Mouse (Mus musculus) forebrain, embryonic 10.5 days (tissue): ENCODE measurements at regions not wholly inside any gene's neighbourhood (a gene's known extent, or its start where the extent isn't known, plus 50 kb on each side); places are given as distances from the start of the nearest gene placed in this dataset.

ENCODE experiments used
- DNase-seq: peaks from one replicate; pipeline ENCODE4 v3.0.0-alpha.2; 2017; ENCODE audit warnings: low spot score; ENCODE audit errors: extremely low spot score
- H3K27ac ChIP-seq: fragments of 300-500 bp; sonication (generic); 2 replicates; pipeline ENCODE4 v1.5.1; 2016; ENCODE audit warnings: mild to moderate bottlenecking
- H3K27me3 ChIP-seq: fragments of 300-500 bp; sonication (generic); 2 replicates; pipeline ENCODE4 v1.6.1; 2016; ENCODE audit warnings: mild to moderate bottlenecking; ENCODE audit not compliant: poor library complexity, severe bottlenecking
- H3K36me3 ChIP-seq: fragments of 300-500 bp; sonication (generic); replicated peaks from 2 replicates; pipeline ENCODE4 v1.6.1; 2016; ENCODE audit warnings: mild to moderate bottlenecking, moderate library complexity
- H3K4me1 ChIP-seq: fragments of 300-500 bp; sonication (generic); 2 replicates; pipeline ENCODE4 v1.6.1; 2016
- H3K4me3 ChIP-seq: fragments of 300-500 bp; sonication (generic); 2 replicates; pipeline ENCODE4 v1.5.1; 2016; ENCODE audit warnings: mild to moderate bottlenecking, moderate library complexity
- H3K9me3 ChIP-seq: fragments of 300-500 bp; sonication (generic); 2 replicates; pipeline ENCODE4 v1.6.1; 2016; ENCODE audit warnings: mild to moderate bottlenecking, moderate library complexity
- WGBS: fragments of 180-500 bp; shearing (Covaris S2); methylation state at CpG from one replicate; pipeline ENCODE4 v1.1.7; 2016; 5-methylcytosine and 5-hydroxymethylcytosine counted together

DNA sequence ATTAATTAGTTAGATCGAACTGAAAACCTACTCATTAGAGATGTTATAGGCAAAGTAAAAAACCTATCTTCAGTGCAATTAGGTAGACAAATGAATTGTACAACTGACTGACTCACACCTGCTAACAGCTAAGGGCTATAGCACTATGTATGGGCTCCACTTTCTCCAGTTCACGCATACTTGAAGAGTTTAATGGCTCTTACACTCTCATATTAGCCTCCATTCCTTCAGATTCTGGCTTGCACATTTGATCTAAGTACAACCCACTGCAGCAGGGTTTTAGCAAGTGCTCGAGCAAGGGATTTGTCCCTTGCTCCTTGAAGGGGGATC lies 257.1 kb downstream of the Lmo4 start:
- H3K27me3 ChIP-seq = peaks cover 48% of the 10 kb centered on the region
- no peaks in the 10 kb centered on the region for H3K36me3 ChIP-seq
- no peak for DNase-seq
- no peak overlapping the region for H3K27ac ChIP-seq
- H3K4me3 ChIP-seq = no peak overlapping the region
- WGBS = 38% methylated on average over 3 of the region's 3 CpGs
- peaks cover 40% of the 10 kb centered on the region for H3K4me1 ChIP-seq
- no peaks in the 10 kb centered on the region for H3K9me3 ChIP-seq

DNA sequence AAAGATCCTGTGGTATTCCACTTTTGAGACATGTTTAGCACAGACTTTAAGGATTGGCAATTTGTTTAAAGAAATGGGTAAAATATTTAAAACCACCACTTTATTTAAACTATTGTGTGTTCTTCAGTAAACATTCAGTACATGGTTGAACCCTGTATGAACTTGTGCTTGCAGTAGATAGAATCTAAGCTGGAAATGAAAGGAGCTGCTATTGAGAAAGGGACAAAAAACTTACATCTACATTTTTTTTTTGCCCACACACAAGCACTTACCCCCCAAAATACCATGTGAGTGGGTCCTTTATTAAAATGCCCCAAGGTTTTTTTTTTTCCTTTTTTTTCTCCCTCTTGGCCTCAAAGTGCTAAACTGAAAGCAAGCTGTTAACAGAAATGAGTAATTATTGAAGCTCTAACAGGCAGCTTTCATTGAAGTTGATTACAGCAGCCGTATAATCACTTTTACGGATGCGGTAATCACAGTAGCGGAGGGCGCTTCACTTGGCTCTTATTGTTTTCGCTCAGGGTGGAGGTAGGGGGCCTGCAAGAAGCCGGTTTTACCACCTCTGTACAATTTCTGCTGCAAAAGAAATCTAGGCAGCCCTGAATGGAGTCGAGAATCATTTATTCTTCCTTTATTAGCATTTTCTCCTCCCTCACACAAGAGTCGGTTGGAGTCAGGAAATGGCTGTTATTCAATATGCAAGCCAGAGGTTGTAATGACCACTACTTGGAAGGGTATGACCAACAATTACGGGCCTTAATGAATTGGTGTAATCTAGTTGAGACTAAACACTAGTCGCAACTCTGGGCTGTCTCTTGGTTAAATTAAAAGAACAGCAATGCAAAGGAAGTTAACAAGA lies 257.7 kb downstream of the Lmo4 start:
- Histone ChIP-seq H3K4me1 (peaks cover 40% of the 10 kb centered on the region), H3K9me3 (no peaks in the 10 kb centered on the region), H3K36me3 (no peaks in the 10 kb centered on the region), H3K27ac (peak overlapping the region; percentile 9; the same call in 1 of the 2 replicates), H3K27me3 (peaks cover 46% of the 10 kb centered on the region), H3K4me3 (0 out of 2 replicates have a peak overlapping the region, but pooled peaks have one; percentile 5)
- peak; percentile 44 for DNase-seq
- 17% methylated on average over 11 of the region's 11 CpGs for WGBS

DNA sequence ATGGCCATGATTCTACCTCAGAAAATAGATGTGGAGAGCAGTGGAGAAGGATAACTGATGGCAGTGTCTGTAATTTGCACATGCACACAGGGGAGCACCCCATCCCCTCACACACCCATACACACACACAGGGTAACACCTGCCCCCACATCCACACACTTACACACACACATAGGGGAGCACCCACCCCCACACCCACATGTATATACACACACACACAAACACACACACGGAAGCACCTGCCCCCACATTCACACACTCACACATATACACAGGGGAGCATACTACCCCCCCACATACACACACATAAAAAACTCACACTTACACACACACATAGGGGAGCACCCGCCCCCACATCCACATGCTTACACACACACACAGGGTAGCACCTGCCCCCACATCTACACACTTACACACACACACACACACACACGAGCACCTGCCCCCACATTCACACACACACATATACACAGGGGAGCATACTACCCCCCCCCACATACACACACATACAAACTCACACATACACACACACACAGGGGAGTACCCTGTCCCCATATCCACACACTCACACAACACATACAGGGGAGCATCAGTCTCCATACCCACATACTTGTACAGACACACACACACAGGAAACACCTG lies 265.8 kb downstream of the Lmo4 start:
- DNase-seq = no peak
- 93% methylated on average over 3 of the region's 3 CpGs for WGBS
- no peaks in the 10 kb centered on the region for H3K36me3 ChIP-seq

DNA sequence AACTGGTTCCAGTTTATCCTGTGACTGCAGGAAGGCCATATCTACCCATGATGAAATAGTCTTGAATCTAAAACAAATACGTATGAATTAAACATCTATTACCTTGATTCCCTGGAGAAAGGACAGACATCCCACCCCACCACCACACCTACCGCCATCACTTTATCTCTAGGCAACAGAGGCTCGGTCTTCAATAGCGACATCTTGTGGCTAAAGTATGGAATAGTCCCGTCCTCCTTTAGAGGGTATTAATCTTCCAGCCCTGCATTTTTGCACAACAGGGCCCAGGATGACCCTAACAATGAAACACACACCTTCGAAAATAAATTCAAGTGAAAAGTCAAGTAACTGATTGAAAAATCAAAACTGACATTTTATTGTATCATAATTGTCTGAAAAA lies 279.7 kb downstream of the Lmo4 start:
- no peaks in the 10 kb centered on the region for H3K27me3 ChIP-seq
- H3K4me1 ChIP-seq = no peaks in the 10 kb centered on the region
- WGBS = 52% methylated on average over 6 of the region's 6 CpGs
- H3K36me3 ChIP-seq = no peaks in the 10 kb centered on the region
- no peak for DNase-seq
- H3K4me3 ChIP-seq = no peak overlapping the region
- no peak overlapping the region for H3K27ac ChIP-seq
- no peaks in the 10 kb centered on the region for H3K9me3 ChIP-seq

More for the DNA sequence above, 265.8 kb downstream of the Lmo4 start:
- Histone ChIP-seq H3K4me1 (no peaks in the 10 kb centered on the region), H3K27ac (no peak overlapping the region), H3K27me3 (no peaks in the 10 kb centered on the region), H3K4me3 (no peak overlapping the region), H3K9me3 (no peaks in the 10 kb centered on the region; the same call in 1 of the 2 replicates)

DNA sequence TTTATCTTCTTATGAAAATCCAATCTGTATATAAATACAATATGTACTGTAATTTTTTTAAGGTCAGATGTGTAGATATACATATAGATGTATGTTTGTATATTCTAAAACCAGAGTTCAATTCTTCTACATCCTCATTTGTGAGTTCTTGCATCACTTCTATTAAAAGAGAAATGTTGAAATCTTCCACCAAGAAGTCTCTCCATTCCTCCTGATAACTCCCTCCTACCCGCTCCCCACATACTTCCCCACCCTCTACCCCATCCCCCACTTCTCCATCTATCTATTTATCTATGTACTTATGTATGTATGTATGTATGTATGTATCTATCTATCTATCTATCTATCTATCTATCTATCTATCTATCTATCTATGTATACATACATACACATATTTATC lies 285.3 kb downstream of the Lmo4 start:
- no peak overlapping the region for H3K27ac ChIP-seq
- 96% methylated on average over 1 of the region's 1 CpGs for WGBS
- H3K27me3 ChIP-seq = peaks cover 20% of the 10 kb centered on the region; the same call in 1 of the 2 replicates

DNA sequence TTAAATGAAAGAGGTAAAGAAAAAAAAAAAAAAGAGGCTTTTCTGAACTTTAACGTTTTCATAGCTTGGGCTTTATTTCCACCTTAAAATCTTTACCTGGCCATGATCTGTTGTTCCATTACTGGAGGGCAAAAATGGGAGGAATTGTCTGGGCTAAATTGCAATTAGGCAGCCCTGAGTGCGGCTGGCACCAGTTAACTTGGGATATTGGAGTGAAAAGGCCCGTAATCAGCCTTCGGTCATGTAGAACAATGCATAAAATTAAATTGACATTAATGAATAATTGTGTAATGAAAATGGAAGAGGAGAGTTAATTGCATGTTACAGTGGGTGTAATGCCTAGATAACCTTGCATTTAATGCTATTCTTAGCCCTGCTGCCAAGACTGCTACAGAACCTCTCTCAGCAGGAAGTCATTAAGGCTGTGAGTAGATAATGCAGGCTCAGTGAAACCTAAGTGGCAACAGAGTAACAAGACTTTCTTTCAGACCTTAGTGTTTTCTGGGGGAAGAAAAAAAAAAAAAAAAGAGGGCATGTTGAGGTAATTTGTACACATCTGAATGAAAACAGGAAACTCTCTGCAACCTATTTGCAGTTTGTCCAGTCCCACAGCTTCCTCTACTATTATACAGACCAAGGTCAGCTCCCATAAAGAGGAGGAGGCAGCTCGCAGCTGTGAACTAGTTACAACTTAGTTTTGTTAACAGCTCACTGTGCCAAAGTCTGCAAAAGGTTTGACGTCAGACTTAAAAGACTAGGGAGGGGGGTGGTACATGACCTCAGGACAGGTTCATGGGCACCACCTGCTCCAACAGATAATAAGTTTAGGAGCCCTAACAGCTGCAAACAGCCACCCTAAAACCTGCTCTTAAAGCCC lies 290.4 kb downstream of the Lmo4 start:
- no peaks in the 10 kb centered on the region for H3K9me3 ChIP-seq
- no peak for DNase-seq
- H3K36me3 ChIP-seq = no peaks in the 10 kb centered on the region
- WGBS = 21% methylated on average over 6 of the region's 6 CpGs
- H3K4me3 ChIP-seq = no peak overlapping the region
- peaks cover 25% of the 10 kb centered on the region for H3K4me1 ChIP-seq
- H3K27me3 ChIP-seq = peaks cover 55% of the 10 kb centered on the region
- H3K27ac ChIP-seq = 0 out of 2 replicates have a peak overlapping the region, but pooled peaks have one; percentile 30

More for the DNA sequence above, 285.3 kb downstream of the Lmo4 start:
- H3K4me1 ChIP-seq = peaks cover 7% of the 10 kb centered on the region
- H3K36me3 ChIP-seq = no peaks in the 10 kb centered on the region
- H3K4me3 ChIP-seq = no peak overlapping the region
- no peaks in the 10 kb centered on the region for H3K9me3 ChIP-seq
- no peak for DNase-seq

DNA sequence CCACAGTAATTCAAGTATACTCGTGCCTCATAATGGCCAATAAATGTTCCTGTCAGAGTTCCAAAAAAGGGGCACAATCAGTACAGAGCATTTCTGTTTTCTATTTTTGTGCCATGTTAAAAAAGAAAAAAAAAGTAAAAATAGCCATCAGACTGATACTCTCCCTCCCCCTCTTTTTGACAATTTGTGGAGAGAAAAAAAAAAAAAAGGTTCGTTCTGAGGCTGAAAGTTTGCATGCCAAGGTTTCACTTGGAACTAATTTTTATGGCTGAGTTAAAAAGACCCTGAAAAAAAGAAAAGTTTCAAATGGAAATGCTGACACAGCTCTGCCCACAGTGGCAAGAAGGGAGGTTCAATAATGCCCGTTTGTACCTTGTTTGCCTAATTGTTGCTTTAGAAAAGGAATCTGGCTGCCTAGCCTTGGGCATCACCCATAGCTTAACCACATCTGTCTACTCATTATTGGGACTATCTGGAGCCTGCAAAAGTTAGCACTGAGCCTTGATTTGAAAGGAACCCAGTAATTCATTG lies 291.9 kb downstream of the Lmo4 start:
- 60% methylated on average over 3 of the region's 3 CpGs for WGBS
- DNase-seq = no peak
- no peaks in the 10 kb centered on the region for H3K9me3 ChIP-seq
- no peak overlapping the region for H3K4me3 ChIP-seq
- H3K36me3 ChIP-seq = no peaks in the 10 kb centered on the region
- H3K27me3 ChIP-seq = peaks cover 55% of the 10 kb centered on the region
- no peak overlapping the region for H3K27ac ChIP-seq
- H3K4me1 ChIP-seq = peaks cover 25% of the 10 kb centered on the region

DNA sequence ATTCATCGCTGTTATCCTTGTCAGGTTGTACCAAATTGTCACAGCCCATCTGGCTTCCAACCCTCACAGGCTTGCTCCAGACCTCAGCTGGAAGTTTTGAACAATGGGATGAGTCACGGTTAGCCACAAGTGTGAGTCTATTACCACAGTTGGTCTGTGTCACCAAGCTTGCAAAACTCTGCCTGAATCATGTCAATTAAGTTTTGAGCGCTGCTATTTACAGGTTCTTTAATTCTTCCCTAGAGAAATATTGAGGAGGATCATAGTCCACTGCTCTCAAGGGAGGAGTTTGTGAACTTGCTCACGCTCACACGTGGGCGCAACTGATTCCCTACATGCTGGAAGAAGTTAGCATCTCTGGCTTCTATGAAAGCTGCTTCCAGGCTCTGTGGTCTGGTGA lies 292.6 kb downstream of the Lmo4 start:
- Histone ChIP-seq H3K36me3 (no peaks in the 10 kb centered on the region), H3K9me3 (no peaks in the 10 kb centered on the region), H3K4me3 (no peak overlapping the region), H3K27ac (no peak overlapping the region), H3K4me1 (peaks cover 25% of the 10 kb centered on the region), H3K27me3 (peaks cover 55% of the 10 kb centered on the region)
- 86% methylated on average over 6 of the region's 6 CpGs for WGBS
- DNase-seq = no peak

DNA sequence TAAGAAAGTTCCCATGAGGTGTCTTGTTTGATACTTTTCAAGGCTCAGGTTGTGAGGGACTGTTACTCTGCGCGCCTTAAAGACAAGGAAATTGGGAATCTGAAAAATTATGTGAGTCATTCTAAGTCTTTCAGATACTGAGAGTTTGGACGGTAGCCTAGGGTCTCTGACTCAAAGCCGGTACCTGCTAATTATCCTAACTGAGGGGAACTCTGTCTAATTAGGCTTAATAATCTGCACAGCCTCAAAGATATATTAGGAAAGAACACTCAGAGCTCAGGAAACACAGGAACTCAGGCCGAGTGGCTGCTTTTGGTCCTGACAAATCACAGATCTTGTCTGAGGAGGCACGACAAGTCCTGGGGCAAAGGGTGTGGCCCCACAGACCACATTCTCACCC lies 295.7 kb downstream of the Lmo4 start:
- Histone ChIP-seq H3K36me3 (no peaks in the 10 kb centered on the region), H3K4me1 (peaks cover 14% of the 10 kb centered on the region), H3K27me3 (peaks cover 35% of the 10 kb centered on the region), H3K27ac (no peak overlapping the region), H3K4me3 (no peak overlapping the region), H3K9me3 (no peaks in the 10 kb centered on the region)
- no peak for DNase-seq
- 82% methylated on average over 6 of the region's 6 CpGs for WGBS

DNA sequence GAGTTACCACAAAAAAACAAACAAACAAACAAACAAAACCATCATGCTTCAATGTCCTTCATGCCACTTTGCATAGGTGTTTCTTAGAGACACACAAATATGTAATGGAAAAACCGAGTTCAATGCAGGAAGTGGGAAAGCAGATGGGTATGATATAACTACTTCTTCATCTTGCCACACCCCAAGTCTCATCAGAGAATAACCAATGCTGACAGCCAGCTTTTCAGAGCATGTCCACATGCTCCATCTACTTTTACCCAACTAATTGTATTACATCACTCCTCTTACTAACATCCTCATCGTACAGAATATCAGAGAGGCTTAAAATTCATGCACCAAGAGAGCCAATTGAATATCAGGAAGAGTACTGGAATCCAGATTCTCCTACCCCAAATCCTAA lies 301.6 kb downstream of the Lmo4 start:
- no peaks in the 10 kb centered on the region for H3K36me3 ChIP-seq
- no peak overlapping the region for H3K27ac ChIP-seq
- no peak overlapping the region for H3K4me3 ChIP-seq
- no peaks in the 10 kb centered on the region for H3K4me1 ChIP-seq
- no peaks in the 10 kb centered on the region for H3K9me3 ChIP-seq
- no peaks in the 10 kb centered on the region for H3K27me3 ChIP-seq
- 87% methylated on average over 2 of the region's 2 CpGs for WGBS
- DNase-seq = no peak

DNA sequence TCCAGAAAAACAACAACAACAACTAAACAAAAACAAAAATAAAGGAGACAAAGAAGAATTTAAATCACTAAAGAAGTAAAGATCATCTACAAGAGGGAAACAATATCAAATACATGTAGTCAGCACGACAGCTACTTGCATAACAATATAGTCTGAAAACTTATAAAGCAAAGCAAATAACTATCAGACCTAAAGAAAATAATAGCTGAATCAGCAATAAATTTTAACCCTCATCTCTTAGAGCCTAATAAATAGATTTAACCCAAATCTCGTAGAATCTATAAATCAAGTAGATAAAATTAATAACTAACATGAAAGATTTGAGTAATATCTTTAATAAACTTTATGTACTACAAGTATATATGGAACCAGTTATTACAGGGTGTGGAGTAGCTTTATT lies 324.2 kb downstream of the Lmo4 start:
- no peak overlapping the region for H3K4me3 ChIP-seq
- no peaks in the 10 kb centered on the region for H3K4me1 ChIP-seq
- DNase-seq = no peak
- H3K27ac ChIP-seq = no peak overlapping the region
- WGBS = 95% methylated on average over 2 of the region's 2 CpGs
- no peaks in the 10 kb centered on the region for H3K27me3 ChIP-seq
- no peaks in the 10 kb centered on the region for H3K9me3 ChIP-seq
- H3K36me3 ChIP-seq = no peaks in the 10 kb centered on the region

DNA sequence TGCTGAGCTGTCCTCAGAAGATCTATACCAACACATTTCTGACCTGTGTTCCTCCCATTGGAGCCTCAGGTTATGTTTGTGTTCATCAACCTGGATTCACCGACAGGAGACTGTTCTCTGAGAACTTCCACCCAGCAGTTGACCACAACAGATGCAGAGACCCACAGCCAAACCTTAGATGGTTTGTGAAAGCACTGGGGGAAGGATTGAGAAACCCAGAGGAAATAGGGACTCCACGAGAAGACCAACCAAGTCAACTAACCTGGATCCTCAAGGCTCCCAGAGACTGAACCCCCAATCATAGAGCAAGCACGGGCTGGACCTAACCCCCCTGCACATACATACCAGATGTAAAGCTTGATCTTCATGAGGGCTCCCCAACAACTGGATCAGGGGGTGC lies 331.1 kb downstream of the Lmo4 start:
- Histone ChIP-seq H3K27ac (no peak overlapping the region), H3K27me3 (no peaks in the 10 kb centered on the region), H3K9me3 (no peaks in the 10 kb centered on the region), H3K4me3 (no peak overlapping the region), H3K4me1 (no peaks in the 10 kb centered on the region), H3K36me3 (no peaks in the 10 kb centered on the region)
- no peak for DNase-seq
- WGBS = 92% methylated on average over 3 of the region's 3 CpGs
